Mouse (Mus musculus): ENCODE data around the gene Kir3dl2.
"Not testable (repeated sequence)": the region's sequence is repeated elsewhere in the genome, so short reads cannot be mapped to it uniquely, and the experiment has no call there.

DNA sequence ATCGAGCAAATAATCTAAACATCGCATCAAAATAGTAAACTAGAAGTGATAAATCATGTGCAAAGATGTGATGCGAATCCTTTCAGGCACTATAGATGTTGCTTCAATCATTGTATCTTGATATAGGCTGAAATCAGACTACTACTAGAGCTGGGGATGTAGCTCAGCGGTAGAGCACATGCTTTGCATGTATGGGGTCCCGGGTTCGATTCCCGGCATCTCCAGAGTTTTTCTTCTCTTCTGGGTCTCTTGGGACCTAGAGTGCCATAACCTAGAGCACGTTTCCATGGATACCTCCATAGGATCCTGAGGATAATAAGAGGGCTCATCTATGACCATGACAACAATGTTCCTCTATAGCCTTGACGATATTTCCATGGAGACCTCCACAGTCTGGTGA, 25.2 kb upstream of the Kir3dl2 start:
- TF ChIP-seq CTCF (conservative IDR thresholded peaks at IDR 0.05; ENCODE audit: low read length); NANOG (IDR thresholded peaks at IDR 0.05; ENCODE audit: borderline replicate concordance, low read length); POU5F1 (IDR thresholded peaks at IDR 0.05; ENCODE audit: borderline replicate concordance, low read length): not testable (repeated sequence)
